Mouse (Mus musculus) intestine, embryonic 14.5 days (tissue): ENCODE measurements at regions not wholly inside any gene's neighbourhood (a gene's known extent, or its start where the extent isn't known, plus 50 kb on each side); places are given as distances from the start of the nearest gene placed in this dataset.
"Not testable (repeated sequence)": the region's sequence is repeated elsewhere in the genome, so short reads cannot be mapped to it uniquely, and the experiment has no call there.

Experiments used
- ATAC-seq: fragments of 200-750 bp; cut with Nextera tagmentation; replicated peaks from 2 replicates; pipeline ENCODE4 v1.8.0; 2017; ENCODE audit warnings: low read depth, moderate number of reproducible peaks, moderate TSS enrichment, moderate library complexity; ENCODE audit not compliant: low FRiP score, low TSS enrichment
- DNase-seq: peaks from one replicate; pipeline ENCODE4 v3.0.0-alpha.2; 2018; ENCODE audit warnings: low spot score
- H3K27ac ChIP-seq: fragments of 300-500 bp; sonication (generic); 2 replicates; pipeline ENCODE4 v1.5.1; 2014; ENCODE audit warnings: low read depth, mild to moderate bottlenecking, control low read depth
- H3K27me3 ChIP-seq: fragments of 300-500 bp; sonication (generic); replicated peaks from 2 replicates; pipeline ENCODE4 v1.6.1; 2014; ENCODE audit warnings: low read length, control low read depth; ENCODE audit not compliant: control insufficient read depth, insufficient read depth
- H3K36me3 ChIP-seq: fragments of 300-500 bp; sonication (generic); 2 replicates; pipeline ENCODE4 v1.6.1; 2014; ENCODE audit warnings: low read length, control low read depth; ENCODE audit not compliant: control insufficient read depth, insufficient read depth
- H3K4me1 ChIP-seq: fragments of 300-500 bp; sonication (generic); replicated peaks from 2 replicates; pipeline ENCODE4 v1.6.1; 2014; ENCODE audit warnings: low read length, control low read depth, mixed read lengths; ENCODE audit not compliant: control insufficient read depth, insufficient read depth
- H3K4me2 ChIP-seq: fragments of 300-500 bp; sonication (generic); 2 replicates; pipeline ENCODE4 v1.6.1; 2014; ENCODE audit warnings: low read length
- H3K4me3 ChIP-seq: fragments of 300-500 bp; sonication (generic); 2 replicates; pipeline ENCODE4 v1.5.1; 2014; ENCODE audit warnings: low read depth, low read length, control low read depth, mixed read lengths
- H3K9ac ChIP-seq: fragments of 300-500 bp; sonication (generic); 2 replicates; pipeline ENCODE4 v1.6.1; 2014; ENCODE audit warnings: mild to moderate bottlenecking, low read length
- H3K9me3 ChIP-seq: fragments of 300-500 bp; sonication (generic); 2 replicates; pipeline ENCODE4 v1.6.1; 2016; ENCODE audit warnings: low read length, control low read depth; ENCODE audit not compliant: control insufficient read depth
- WGBS: fragments of 180-500 bp; shearing (Covaris S2); extraction: QIAGEN DNeasy Blood & Tissue Kit; methylation state at CpG from one replicate; pipeline ENCODE4 v1.1.7; 2014; 5-methylcytosine and 5-hydroxymethylcytosine counted together

DNA sequence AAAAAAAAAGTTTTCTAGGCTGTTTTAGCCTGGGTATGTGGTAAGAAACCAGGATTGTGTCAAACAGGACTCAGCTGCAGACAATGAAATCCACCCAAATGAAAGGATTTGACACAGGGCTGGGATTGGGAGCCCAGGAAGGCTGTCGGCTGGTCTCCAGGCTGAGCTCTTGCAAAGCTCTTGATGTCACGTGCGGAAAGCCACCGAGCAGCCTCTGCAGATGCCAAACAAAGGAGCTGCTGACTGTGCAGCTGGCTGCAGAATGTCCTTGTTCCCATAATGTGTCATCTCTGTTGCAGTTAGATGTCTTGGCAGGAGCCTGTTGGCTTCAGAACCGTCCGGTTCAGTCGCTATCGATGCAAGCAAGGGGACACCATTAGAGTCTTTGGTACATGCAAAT, 56.1 kb downstream of the Bbs10 start:
- Histone ChIP-seq H3K36me3 (no peaks in the 10 kb centered on the region), H3K27me3 (no peaks in the 10 kb centered on the region), H3K4me1 (no peaks in the 10 kb centered on the region), H3K9me3 (no peaks in the 10 kb centered on the region), H3K27ac (no peak overlapping the region), H3K9ac (no peak overlapping the region), H3K4me2 (no peak overlapping the region), H3K4me3 (no peak overlapping the region)
- ATAC-seq = no peak
- DNase-seq = no peak
- 74% methylated on average over 8 of the region's 8 CpGs for WGBS

GRCm38 (mm10) chr10:111358340-111358739, 59.9 kb downstream of the Bbs10 start:
- WGBS = 70% methylated on average over 1 of the region's 1 CpGs
- H3K9ac ChIP-seq, H3K27me3 ChIP-seq, H3K4me1 ChIP-seq, H3K27ac ChIP-seq, H3K4me2 ChIP-seq, ATAC-seq, H3K36me3 ChIP-seq, H3K4me3 ChIP-seq, DNase-seq, H3K9me3 ChIP-seq: not testable (repeated sequence)

DNA sequence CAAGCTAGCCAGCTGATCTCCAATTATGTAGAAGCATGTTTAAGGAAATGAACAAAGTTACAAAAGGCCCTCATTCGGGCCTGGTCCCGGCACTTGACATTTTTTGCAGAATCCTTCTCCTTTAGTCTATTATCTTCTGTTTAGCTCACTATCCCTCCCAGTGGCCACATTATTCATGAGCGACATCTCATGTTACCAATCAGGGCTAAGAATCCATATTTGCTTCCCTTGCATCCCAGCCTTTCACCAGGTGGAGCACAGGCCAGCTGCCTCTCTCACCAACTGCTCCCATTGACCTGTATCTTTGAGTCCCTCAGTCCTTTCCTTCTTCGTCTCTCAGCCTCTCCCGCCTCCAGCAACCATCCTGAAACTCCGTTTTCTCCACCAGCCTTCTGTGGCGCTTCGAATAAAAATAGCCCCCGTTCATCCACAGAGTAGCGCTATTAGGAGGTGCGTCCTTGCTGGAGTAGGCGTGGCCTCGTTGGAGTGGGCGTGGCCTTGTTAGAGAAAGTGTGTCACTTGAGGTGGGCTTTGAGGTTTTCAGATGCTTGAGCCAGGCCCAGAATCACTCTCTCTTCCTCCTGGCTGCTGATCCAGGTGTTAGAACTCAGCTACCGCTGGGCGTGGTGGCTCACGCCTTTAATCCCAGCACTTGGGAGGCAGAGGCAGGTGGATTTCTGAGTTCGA, 63.4 kb downstream of the Bbs10 start:
- 0 out of 2 replicates have a peak, but pooled peaks cover 7% of the 10 kb centered on the region for H3K4me1 ChIP-seq
- WGBS = 92% methylated on average over 17 of the region's 18 CpGs
- ATAC-seq (no peak), DNase-seq (no peak)
- H3K4me2 ChIP-seq = no peak overlapping the region
- H3K27ac ChIP-seq = no peak overlapping the region
- no peaks in the 10 kb centered on the region for H3K9me3 ChIP-seq
- no peak overlapping the region for H3K9ac ChIP-seq
- H3K36me3 ChIP-seq = no peaks in the 10 kb centered on the region
- no peak overlapping the region for H3K4me3 ChIP-seq
- H3K27me3 ChIP-seq = no peaks in the 10 kb centered on the region

DNA sequence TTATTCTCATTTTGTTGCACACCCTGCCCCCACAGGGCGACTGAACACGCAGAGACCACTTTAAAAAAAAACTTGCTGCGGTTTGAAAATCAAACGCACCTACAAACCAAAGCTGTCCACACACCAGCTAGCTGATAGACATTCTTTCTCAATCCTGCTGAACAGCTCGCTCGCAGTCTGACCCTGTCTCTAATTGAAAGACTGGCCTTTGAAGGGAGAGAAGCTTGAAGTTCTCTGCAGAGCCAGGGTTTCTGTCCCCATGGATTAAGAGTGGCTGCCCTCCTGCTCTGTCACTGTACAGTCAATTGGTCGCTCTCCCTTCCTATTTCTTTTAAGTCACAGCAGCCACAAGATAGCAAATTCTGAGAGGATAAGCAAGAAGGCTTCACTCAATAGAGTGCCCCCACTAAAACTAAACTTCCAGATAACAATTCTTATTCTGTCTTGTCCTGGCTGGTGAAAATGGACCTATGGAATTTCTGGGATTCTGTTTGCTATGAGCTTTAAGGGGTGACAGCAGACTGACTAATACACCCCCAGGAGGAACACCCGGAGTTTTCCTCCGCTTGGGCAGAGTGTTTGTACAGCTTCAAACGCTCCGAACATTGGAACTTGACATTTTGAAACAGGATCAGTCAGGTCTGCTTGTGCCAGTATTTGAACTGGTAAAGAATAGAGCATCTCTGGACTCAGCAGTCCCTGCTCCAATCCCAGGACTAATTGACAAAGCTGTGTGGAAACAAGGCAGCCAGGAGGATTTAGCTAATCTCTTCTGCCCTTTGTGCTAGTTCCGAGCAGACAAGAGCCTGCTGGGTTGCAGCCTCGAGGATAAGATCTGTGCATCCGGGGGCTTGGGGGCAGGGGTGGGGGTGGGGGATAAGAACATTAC, 65.5 kb downstream of the Bbs10 start:
- 37% methylated on average over 14 of the region's 14 CpGs for WGBS
- H3K9ac ChIP-seq = no peak overlapping the region
- H3K27me3 ChIP-seq = no peaks in the 10 kb centered on the region
- no peaks in the 10 kb centered on the region for H3K36me3 ChIP-seq
- no peak overlapping the region for H3K4me3 ChIP-seq
- DNase-seq = no peak
- H3K4me1 ChIP-seq = 0 out of 2 replicates have a peak, but pooled peaks cover 7% of the 10 kb centered on the region
- no peak overlapping the region for H3K4me2 ChIP-seq
- ATAC-seq = no peak
- H3K9me3 ChIP-seq = no peaks in the 10 kb centered on the region
- H3K27ac ChIP-seq = no peak overlapping the region

- DNase-seq = no peak
- H3K4me1 ChIP-seq = 0 out of 2 replicates have a peak, but pooled peaks cover 7% of the 10 kb centered on the region
- no peak for ATAC-seq
- 67% methylated on average over 5 of the region's 5 CpGs for WGBS
- H3K9ac ChIP-seq = no peak overlapping the region
- H3K9me3 ChIP-seq = no peaks in the 10 kb centered on the region
- H3K27ac ChIP-seq = no peak overlapping the region
- no peaks in the 10 kb centered on the region for H3K36me3 ChIP-seq
- H3K4me2 ChIP-seq = no peak overlapping the region
- no peaks in the 10 kb centered on the region for H3K27me3 ChIP-seq
- no peak overlapping the region for H3K4me3 ChIP-seq
Observed at GRCm38 (mm10) chr10:111365011-111365410, 66.5 kb downstream of the Bbs10 start.

DNA sequence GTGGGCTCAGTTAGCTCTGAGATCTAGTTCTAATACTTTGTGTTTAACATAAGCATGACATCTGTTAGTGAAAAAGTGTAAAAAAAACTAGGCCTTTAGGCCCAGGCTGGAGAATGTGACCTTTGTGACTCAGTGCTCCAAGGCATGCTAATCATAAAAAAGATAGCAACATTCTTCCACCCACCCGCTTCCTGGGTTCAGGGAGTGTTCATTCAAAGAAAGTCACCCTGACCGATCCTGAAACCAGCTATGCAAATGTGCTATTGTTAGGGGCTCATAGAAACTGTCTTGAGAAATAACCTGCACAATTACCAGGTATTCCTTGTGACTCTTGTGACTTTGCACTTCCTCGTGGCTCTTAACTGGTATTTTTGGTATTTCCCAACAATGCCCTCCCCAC, 70.6 kb downstream of the Bbs10 start:
- 79% methylated on average over 3 of the region's 3 CpGs for WGBS
- H3K4me3 ChIP-seq, H3K27ac ChIP-seq, H3K4me2 ChIP-seq, DNase-seq, ATAC-seq, H3K9ac ChIP-seq, H3K36me3 ChIP-seq, H3K4me1 ChIP-seq, H3K27me3 ChIP-seq, H3K9me3 ChIP-seq: not testable (repeated sequence)

DNA sequence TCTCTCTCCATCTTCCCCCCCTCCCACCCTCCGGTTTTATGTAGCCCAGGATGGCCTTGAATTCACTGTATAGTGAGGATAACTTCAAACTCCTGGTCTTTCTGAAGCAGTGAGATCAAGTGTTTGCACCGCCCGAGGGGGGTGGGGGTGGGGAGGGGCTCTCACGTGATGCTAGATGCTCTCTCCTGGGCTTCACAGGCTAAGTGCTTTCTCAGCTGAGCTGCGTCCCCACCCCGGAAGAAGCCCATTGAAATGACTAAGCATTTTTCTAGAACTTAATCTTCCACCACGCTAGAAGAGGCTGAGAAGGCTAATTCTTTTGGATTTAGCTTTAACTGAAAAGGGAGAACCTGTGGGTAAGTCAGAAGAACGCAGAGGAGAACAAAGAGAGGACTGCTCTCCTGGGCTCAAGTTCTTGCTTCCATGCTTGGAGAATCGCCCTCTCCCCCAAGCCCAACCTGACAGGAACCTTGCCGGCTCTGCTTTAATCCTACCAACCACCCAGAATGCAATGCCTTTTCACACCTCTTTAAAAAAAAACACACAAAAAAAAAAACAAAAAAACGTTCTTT, 79.7 kb downstream of the Bbs10 start:
- Histone ChIP-seq H3K9ac (no peak overlapping the region), H3K4me2 (no peak overlapping the region), H3K9me3 (no peaks in the 10 kb centered on the region), H3K27ac (no peak overlapping the region), H3K4me1 (no peaks in the 10 kb centered on the region), H3K27me3 (no peaks in the 10 kb centered on the region), H3K4me3 (no peak overlapping the region), H3K36me3 (no peaks in the 10 kb centered on the region)
- ATAC-seq (no peak), DNase-seq (no peak)
- 40% methylated on average over 11 of the region's 11 CpGs for WGBS

DNA sequence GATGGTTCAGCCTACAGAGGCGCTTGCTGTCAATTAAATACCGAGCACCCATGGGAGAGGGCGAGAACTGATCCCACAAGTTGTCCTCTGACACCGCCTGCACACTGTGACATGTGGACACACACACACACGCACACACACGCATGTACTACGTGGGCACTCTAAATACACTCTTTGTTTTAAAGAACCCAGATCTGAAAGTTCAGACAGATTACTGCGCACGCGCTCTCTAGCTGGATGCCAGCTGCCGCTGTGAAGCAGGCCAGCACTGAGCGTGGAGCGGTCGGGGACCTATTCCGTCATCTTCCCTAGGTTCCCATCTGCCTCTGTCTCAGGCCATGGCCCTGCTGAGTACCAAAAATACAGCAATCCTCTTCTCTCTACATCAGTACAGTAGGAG, 83.2 kb downstream of the Bbs10 start:
- Histone ChIP-seq H3K9ac (no peak overlapping the region), H3K4me2 (no peak overlapping the region), H3K36me3 (no peaks in the 10 kb centered on the region), H3K4me1 (no peaks in the 10 kb centered on the region), H3K4me3 (no peak overlapping the region), H3K27ac (no peak overlapping the region), H3K27me3 (no peaks in the 10 kb centered on the region), H3K9me3 (no peaks in the 10 kb centered on the region)
- no peak for DNase-seq
- ATAC-seq = no peak; the same call in 1 of the 2 replicates
- 65% methylated on average over 15 of the region's 15 CpGs for WGBS
